Mouse (Mus musculus): Measurements from ENCODE around the gene Nbas.

DNA sequence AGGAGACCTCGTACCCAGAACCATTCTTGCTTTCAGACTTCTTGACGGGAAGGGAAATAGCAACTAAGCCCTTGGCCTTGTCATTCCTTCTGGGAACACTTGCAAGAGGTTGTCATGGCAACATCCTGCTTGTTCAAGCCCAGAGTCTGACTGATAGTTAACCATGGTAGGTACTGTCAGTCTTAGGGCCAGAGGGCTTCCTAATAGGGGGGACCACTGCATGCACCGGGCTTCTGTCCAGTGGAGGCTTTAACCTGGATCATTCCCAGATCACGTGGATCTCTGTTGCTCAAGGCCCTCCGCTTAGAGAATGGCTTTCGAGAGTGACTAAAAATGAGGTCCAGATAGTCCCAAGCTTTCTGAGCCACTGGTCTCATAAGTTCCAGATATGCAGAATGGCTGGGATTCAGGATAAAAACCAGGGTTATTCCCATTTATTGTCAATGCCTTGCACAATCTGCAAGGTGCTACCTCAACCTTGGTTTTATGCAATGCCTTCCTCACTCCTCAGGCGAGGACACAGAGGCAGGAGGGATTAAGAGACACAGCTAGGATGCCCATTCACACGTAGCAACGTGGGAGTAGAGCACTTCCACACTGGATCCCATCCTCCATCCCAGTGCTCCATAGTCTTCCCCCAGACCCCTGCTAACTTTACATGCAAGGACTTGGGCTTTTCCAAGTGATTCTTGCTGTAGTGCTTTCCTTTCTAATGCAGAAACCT lies 326.0 kb downstream of the Nbas start:
- TF ChIP-seq CTCF (IDR thresholded peaks at IDR 0.05; ENCODE audit: control insufficient read depth, insufficient read depth, insufficient read length) (no peak), MAX (IDR thresholded peaks at IDR 0.05) (no peak), USF1 (IDR thresholded peaks at IDR 0.05; ENCODE audit: low read depth) (no peak), MYOD1 (IDR thresholded peaks at IDR 0.05; ENCODE audit: control insufficient read depth, insufficient read length, low read depth) (no peak), MYOG (IDR thresholded peaks at IDR 0.05; ENCODE audit: control insufficient read depth, extremely low read depth, insufficient read length) (no peak), CEBPB (IDR thresholded peaks at IDR 0.05; ENCODE audit: low read depth) (no peak)

Measured in C2C12 (cell line).